Mouse (Mus musculus): ENCODE results near the gene Speer4b.
"Not testable (repeated sequence)": the region's sequence is repeated elsewhere in the genome, so short reads cannot be mapped to it uniquely, and the experiment has no call there.

Gene Speer4b

GRCm38 (mm10) chr5:27501338-27501737, at the start of gene Speer4b:
Gene Speer4b, minus strand, starts transcription at chr5:27501438.
- not testable (repeated sequence) for DNase-seq (ENCODE audit: low spot score in 2 of 2)

GRCm38 (mm10) chr5:27549291-27549690, 48.1 kb upstream of the Speer4b start:
- no peak for DNase-seq (ENCODE audit: low spot score in 2 of 2)

DNA sequence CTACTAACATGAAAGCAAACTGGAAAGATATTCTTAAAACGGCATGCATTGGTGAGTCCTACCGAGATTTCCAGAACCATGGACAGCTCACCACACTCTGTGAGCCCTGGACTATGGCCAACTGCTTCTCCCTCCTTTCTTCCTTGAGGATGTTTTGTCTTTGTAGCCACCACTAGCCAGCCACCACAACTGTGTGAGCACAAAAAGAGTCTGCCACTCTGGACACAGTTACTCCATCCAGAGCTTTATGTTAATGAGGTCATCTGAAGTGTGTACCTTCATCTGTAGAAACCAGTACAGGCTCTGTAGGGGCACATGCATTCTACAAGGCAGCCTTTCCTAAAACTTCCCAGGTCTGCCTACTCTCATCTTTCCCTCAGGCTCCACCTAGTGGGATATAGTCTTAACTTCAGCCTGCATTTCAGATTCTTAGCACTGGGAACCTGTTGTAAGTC, 43.6 kb upstream of the Speer4b start:
- DNase-seq (ENCODE audit: low spot score in 2 of 2) = no peak

- no peak for DNase-seq (ENCODE audit: low spot score in 2 of 2)
Measured at GRCm38 (mm10) chr5:27526906-27527305, 25.7 kb upstream of the Speer4b start.

- no peak for DNase-seq (ENCODE audit: low spot score in 2 of 2)
Measured at GRCm38 (mm10) chr5:27518716-27519115, 17.5 kb upstream of the Speer4b start.

DNA sequence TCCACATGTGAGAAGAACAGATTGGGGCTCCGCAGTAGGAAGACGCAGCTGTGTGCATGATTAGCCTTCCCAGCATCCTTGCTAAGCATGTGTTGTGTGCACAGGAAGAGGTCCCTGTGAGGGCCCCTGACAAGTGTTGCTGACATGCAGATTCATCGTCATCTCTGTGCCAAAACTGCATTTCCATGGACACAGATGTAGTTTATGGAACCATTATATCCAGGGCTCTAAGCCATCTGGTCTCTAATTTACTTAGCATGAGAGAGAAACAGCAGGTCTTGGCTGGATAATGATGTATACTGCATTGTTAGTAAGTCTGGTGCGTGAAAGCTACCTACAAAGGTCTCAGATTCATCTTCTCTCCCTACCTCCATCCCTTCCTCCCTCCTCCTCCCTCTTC, 10.3 kb downstream of the Speer4b start:
- DNase-seq (ENCODE audit: low spot score in 2 of 2) = no peak

DNA sequence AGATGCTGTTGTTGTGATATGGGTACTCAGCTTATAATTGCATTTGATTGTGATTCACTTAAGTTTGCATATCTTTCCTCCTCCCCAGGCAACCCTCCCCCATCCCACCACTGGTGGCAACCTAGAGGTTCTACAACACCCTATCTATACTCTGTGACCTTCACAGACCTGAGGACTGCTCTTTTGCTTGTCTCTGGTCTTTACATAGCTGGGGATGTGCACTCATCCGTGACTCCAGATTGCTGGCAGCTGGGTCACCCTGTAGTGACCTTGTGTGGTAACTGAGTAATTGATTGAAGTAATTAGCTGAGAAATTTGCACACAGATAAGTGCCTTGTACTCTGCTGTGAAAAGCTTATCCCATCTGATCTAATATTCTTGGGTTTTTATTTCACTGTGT, 15.1 kb downstream of the Speer4b start:
- no peak for DNase-seq (ENCODE audit: low spot score in 2 of 2)

GRCm38 (mm10) chr5:27481706-27482105, 19.5 kb downstream of the Speer4b start:
- DNase-seq (ENCODE audit: low spot score in 2 of 2) = no peak

- no peak for DNase-seq (ENCODE audit: low spot score in 2 of 2)
Measured at GRCm38 (mm10) chr5:27474964-27475465, 26.2 kb downstream of the Speer4b start.

GRCm38 (mm10) chr5:27457686-27458085, 43.6 kb downstream of the Speer4b start:
- DNase-seq (ENCODE audit: low spot score in 2 of 2) = no peak

GRCm38 (mm10) chr5:27456981-27457380, 44.3 kb downstream of the Speer4b start:
- DNase-seq (ENCODE audit: low spot score in 2 of 2) = no peak

- DNase-seq (ENCODE audit: low spot score in 2 of 2) = no peak
Measured at GRCm38 (mm10) chr5:27454386-27454785, 46.9 kb downstream of the Speer4b start.

DNA sequence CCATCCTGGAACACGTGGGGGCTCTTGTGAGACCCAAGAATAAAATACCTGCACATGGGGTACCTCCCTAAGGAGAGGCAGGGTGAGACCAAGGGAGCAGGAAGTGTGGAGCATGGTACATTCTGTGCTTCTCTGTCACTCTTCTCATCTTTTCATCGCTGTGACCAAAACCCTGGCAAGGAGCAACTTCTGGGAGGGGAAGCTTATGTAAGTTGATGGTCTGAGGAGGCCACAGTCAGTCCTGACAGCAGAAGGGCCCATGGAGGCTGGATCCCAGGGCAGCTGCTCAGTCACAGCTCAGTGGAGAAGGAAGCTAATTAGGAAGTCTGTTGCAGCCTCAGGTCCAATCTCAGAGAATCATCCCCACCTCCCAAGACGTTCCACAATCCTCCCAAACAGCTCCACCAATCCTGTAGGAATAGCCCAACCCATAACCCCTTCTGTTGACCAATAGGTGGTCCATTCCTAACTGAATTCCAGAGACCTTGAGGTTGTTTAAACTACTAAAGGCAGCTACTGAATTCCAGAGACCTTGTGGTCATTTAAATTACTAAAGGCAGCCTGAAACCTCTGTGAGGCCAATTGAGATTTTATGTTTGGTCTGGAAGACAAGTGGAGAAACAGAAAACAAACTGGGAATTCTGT, 47.9 kb downstream of the Speer4b start:
- no peak for DNase-seq (ENCODE audit: low spot score in 2 of 2)
